Mouse (Mus musculus) midbrain, embryonic 16.5 days (tissue): ENCODE results near the gene Hs3st5. TPM values are rescaled to one million over a fixed set of nuclear protein-coding genes. Genes with fewer than 3 reads are reported as not detected.
"Not testable (repeated sequence)": the region's sequence is repeated elsewhere in the genome, so short reads cannot be mapped to it uniquely, and the experiment has no call there.

Experiments used
- ATAC-seq: fragments of 200-750 bp; cut with Nextera tagmentation; 2 replicates; pipeline ENCODE4 v1.8.0; 2017; ENCODE audit warnings: moderate TSS enrichment
- H3K27ac ChIP-seq: fragments of 300-500 bp; sonication (generic); 2 replicates; pipeline ENCODE4 v1.5.1; 2014; ENCODE audit warnings: mild to moderate bottlenecking, low read length, mixed read lengths
- H3K27me3 ChIP-seq: fragments of 300-500 bp; sonication (generic); 2 replicates; pipeline ENCODE4 v1.6.1; 2014; ENCODE audit warnings: low read depth, low read length, mixed read lengths; ENCODE audit not compliant: control insufficient read depth, insufficient read depth
- H3K36me3 ChIP-seq: fragments of 300-500 bp; sonication (generic); 2 replicates; pipeline ENCODE4 v1.6.1; 2014; ENCODE audit warnings: mild to moderate bottlenecking, low read length, moderate library complexity, mixed read lengths; ENCODE audit not compliant: control insufficient read depth, insufficient read depth
- H3K4me1 ChIP-seq: fragments of 300-500 bp; sonication (generic); 2 replicates; pipeline ENCODE4 v1.6.1; 2014; ENCODE audit warnings: mild to moderate bottlenecking, low read length, mixed read lengths; ENCODE audit not compliant: control insufficient read depth, insufficient read depth
- H3K4me2 ChIP-seq: fragments of 300-500 bp; sonication (generic); 2 replicates; pipeline ENCODE4 v1.6.1; 2014; ENCODE audit warnings: mild to moderate bottlenecking, low read length, mixed read lengths
- H3K4me3 ChIP-seq: fragments of 300-500 bp; sonication (generic); 2 replicates; pipeline ENCODE4 v1.5.1; 2014; ENCODE audit warnings: low read depth, mild to moderate bottlenecking, low read length, moderate library complexity, mixed read lengths
- H3K9ac ChIP-seq: fragments of 300-500 bp; sonication (generic); 2 replicates; pipeline ENCODE4 v1.6.1; 2014; ENCODE audit warnings: low read depth, low read length, mixed read lengths
- H3K9me3 ChIP-seq: fragments of 300-500 bp; sonication (generic); replicated peaks from 2 replicates; pipeline ENCODE4 v1.6.1; 2014; ENCODE audit warnings: mild to moderate bottlenecking, low read length, mixed read lengths; ENCODE audit not compliant: control insufficient read depth, poor library complexity, severe bottlenecking
- WGBS: fragments of 180-500 bp; shearing (Covaris S2); extraction: QIAGEN DNeasy Blood & Tissue Kit; methylation state at CpG from one replicate; pipeline ENCODE4 v1.1.7; 2014; 5-methylcytosine and 5-hydroxymethylcytosine counted together
- polyA plus RNA-seq: library from polyadenylated mRNA; unstranded; fragments of >200 nt; fragmentation: Nextera tagmentation; extraction: Ambion mirVana; gene quantifications from 2 replicates; pipeline ENCODE4 v1.2.1, GENCODE M21; 2015

Hs3st5 gene
- polyA plus RNA-seq, 1 experiment from 2014 or later, result 22.9 TPM

- Histone ChIP-seq H3K36me3 (no peaks in the 10 kb centered on the region), H3K27me3 (no peaks in the 10 kb centered on the region), H3K27ac (no peak overlapping the region), H3K9me3 (no peaks in the 10 kb centered on the region), H3K9ac (no peak overlapping the region), H3K4me1 (no peaks in the 10 kb centered on the region), H3K4me3 (no peak overlapping the region), H3K4me2 (no peak overlapping the region)
- WGBS, result 72% methylated on average over 1 of the region's 1 CpGs
- ATAC-seq, result no peak
These were observed 103.8 kb downstream of the Hs3st5 start for GRCm38 (mm10) chr10:36610400-36610799.

GRCm38 (mm10) chr10:36611415-36611814 lies 104.8 kb downstream of the Hs3st5 start:
- H3K27ac ChIP-seq, ATAC-seq, H3K9me3 ChIP-seq, H3K4me2 ChIP-seq, H3K27me3 ChIP-seq, H3K9ac ChIP-seq, H3K36me3 ChIP-seq, H3K4me1 ChIP-seq, H3K4me3 ChIP-seq: not testable (repeated sequence)
- 7% methylated on average over 1 of the region's 1 CpGs for WGBS

- 76% methylated on average over 1 of the region's 1 CpGs for WGBS
- no peak overlapping the region for H3K9ac ChIP-seq
- ATAC-seq, result no peak
These were observed 116.4 kb downstream of the Hs3st5 start for GRCm38 (mm10) chr10:36623037-36623436.

GRCm38 (mm10) chr10:36627952-36628351 lies 121.3 kb downstream of the Hs3st5 start:
- Histone ChIP-seq H3K9me3 (no peaks in the 10 kb centered on the region), H3K27ac (no peak overlapping the region), H3K27me3 (no peaks in the 10 kb centered on the region), H3K36me3 (no peaks in the 10 kb centered on the region), H3K4me1 (no peaks in the 10 kb centered on the region), H3K4me2 (no peak overlapping the region), H3K4me3 (no peak overlapping the region), H3K9ac (no peak overlapping the region)
- 87% methylated on average over 4 of the region's 4 CpGs for WGBS
- no peak for ATAC-seq

More at GRCm38 (mm10) chr10:36623037-36623436, 116.4 kb downstream of the Hs3st5 start:
- no peaks in the 10 kb centered on the region for H3K36me3 ChIP-seq
- no peaks in the 10 kb centered on the region for H3K9me3 ChIP-seq
- no peak overlapping the region for H3K4me2 ChIP-seq
- no peaks in the 10 kb centered on the region for H3K27me3 ChIP-seq
- H3K4me1 ChIP-seq, result no peaks in the 10 kb centered on the region
- no peak overlapping the region for H3K4me3 ChIP-seq
- no peak overlapping the region for H3K27ac ChIP-seq

- Histone ChIP-seq H3K4me3 (no peak overlapping the region), H3K27me3 (no peaks in the 10 kb centered on the region), H3K9me3 (no peaks in the 10 kb centered on the region), H3K27ac (no peak overlapping the region), H3K4me1 (no peaks in the 10 kb centered on the region), H3K36me3 (no peaks in the 10 kb centered on the region), H3K4me2 (no peak overlapping the region), H3K9ac (no peak overlapping the region)
- ATAC-seq, result no peak
- WGBS, result 82% methylated on average over 1 of the region's 1 CpGs
These were observed 125.1 kb downstream of the Hs3st5 start for GRCm38 (mm10) chr10:36631746-36632145.

- 85% methylated on average over 5 of the region's 5 CpGs for WGBS
- Histone ChIP-seq H3K27ac (no peak overlapping the region), H3K4me2 (no peak overlapping the region), H3K4me1 (no peaks in the 10 kb centered on the region), H3K36me3 (no peaks in the 10 kb centered on the region), H3K27me3 (no peaks in the 10 kb centered on the region), H3K9me3 (no peaks in the 10 kb centered on the region), H3K4me3 (no peak overlapping the region), H3K9ac (no peak overlapping the region)
- no peak for ATAC-seq
These were observed 144.0 kb downstream of the Hs3st5 start for GRCm38 (mm10) chr10:36650653-36651052.

- 88% methylated on average over 3 of the region's 3 CpGs for WGBS
- H3K4me1 ChIP-seq, result no peaks in the 10 kb centered on the region
- H3K4me2 ChIP-seq, result no peak overlapping the region
- H3K9me3 ChIP-seq, result no peaks in the 10 kb centered on the region
- no peak for ATAC-seq
- H3K27me3 ChIP-seq, result no peaks in the 10 kb centered on the region
- no peak overlapping the region for H3K27ac ChIP-seq
- no peaks in the 10 kb centered on the region for H3K36me3 ChIP-seq
- H3K4me3 ChIP-seq, result no peak overlapping the region
- H3K9ac ChIP-seq, result no peak overlapping the region
These were observed 207.4 kb downstream of the Hs3st5 start for GRCm38 (mm10) chr10:36713974-36714373.

- Histone ChIP-seq H3K27ac (no peak overlapping the region), H3K4me1 (peaks cover 3% of the 10 kb centered on the region; the same call in 1 of the 2 replicates), H3K4me3 (no peak overlapping the region), H3K9ac (no peak overlapping the region), H3K9me3 (no peaks in the 10 kb centered on the region), H3K4me2 (no peak overlapping the region), H3K27me3 (no peaks in the 10 kb centered on the region), H3K36me3 (no peaks in the 10 kb centered on the region)
- ATAC-seq, result peak; percentile 69; the same call in 1 of the 2 replicates
- WGBS, result 77% methylated on average over 3 of the region's 3 CpGs
These were observed 219.6 kb downstream of the Hs3st5 start for GRCm38 (mm10) chr10:36726239-36726638.

GRCm38 (mm10) chr10:36729361-36730098 lies 222.9 kb downstream of the Hs3st5 start:
- Histone ChIP-seq H3K36me3 (no peaks in the 10 kb centered on the region), H3K27ac (no peak overlapping the region), H3K27me3 (no peaks in the 10 kb centered on the region), H3K9ac (no peak overlapping the region), H3K9me3 (no peaks in the 10 kb centered on the region), H3K4me2 (no peak overlapping the region), H3K4me1 (peaks cover 3% of the 10 kb centered on the region; the same call in 1 of the 2 replicates), H3K4me3 (no peak overlapping the region)
- no peak for ATAC-seq
- WGBS, result 48% methylated on average over 13 of the region's 13 CpGs
